Mouse (Mus musculus) olfactory bulb, adult 2 months (tissue): Measurements from ENCODE around the gene Creb3l1. TPM values are rescaled to one million over a fixed set of nuclear protein-coding genes. Genes with fewer than 3 reads are reported as not detected.

Experiments used
- H3K27ac ChIP-seq: fragments of 200-500 bp; 2 replicates; pipeline ENCODE4 v1.5.1; 2012; ENCODE audit warnings: low read depth, low read length; ENCODE audit not compliant: insufficient read depth
- H3K4me1 ChIP-seq: fragments of 200-500 bp; 2 replicates; pipeline ENCODE4 v1.6.1; 2012; ENCODE audit warnings: low read length; ENCODE audit not compliant: control insufficient read depth, insufficient read depth
- H3K4me3 ChIP-seq: fragments of 200-500 bp; 2 replicates; pipeline ENCODE4 v1.5.1; 2012; ENCODE audit warnings: mild to moderate bottlenecking, low read depth, low read length, moderate library complexity; ENCODE audit not compliant: insufficient read depth
- CTCF ChIP-seq: fragments of 200-500 bp; IDR thresholded peaks from 2 replicates; pipeline ENCODE4 v1.5.1; 2012; ENCODE audit warnings: low read depth, mild to moderate bottlenecking, low read length, moderate library complexity; ENCODE audit not compliant: insufficient read depth
- POLR2A ChIP-seq: fragments of 200-500 bp; IDR thresholded peaks from 2 replicates; pipeline ENCODE4 v1.6.1; 2012; ENCODE audit warnings: mild to moderate bottlenecking, low read depth, low read length, moderate library complexity; ENCODE audit not compliant: insufficient read depth
- whole genome bisulfite sequencing: fragments of 180-500 bp; shearing (Covaris S2); methylation state at CpG from one replicate; pipeline ENCODE4 v1.1.7; 2018; 5-methylcytosine and 5-hydroxymethylcytosine counted together
- polyA plus RNA-seq: library from polyadenylated mRNA; stranded (reverse); fragments of >200 nt; gene quantifications from 2 replicates; pipeline ENCODE4 v1.2.4, GENCODE M21; 2012; ENCODE audit warnings: low replicate concordance; ENCODE audit not compliant: missing spikeins, insufficient read depth, insufficient read length

Creb3l1 gene
- polyA plus RNA-seq, 1 experiment: not detected

GRCm38 (mm10) chr2:91947397-91948150 is 76.7 kb downstream of the Creb3l1 start:
- Histone ChIP-seq H3K27ac (peak overlapping the region; percentile 27; the same call in 1 of the 2 replicates), H3K4me3 (no peak overlapping the region; the same call in 1 of the 2 replicates), H3K4me1 (peaks cover 58% of the 10 kb centered on the region)
- WGBS: 51% methylated on average over 11 of the region's 11 CpGs
- TF ChIP-seq CTCF (no peak), POLR2A (no peak)

- TF ChIP-seq CTCF: no peak
- no peak for TF ChIP-seq POLR2A
- Histone ChIP-seq H3K27ac (no peak overlapping the region), H3K4me3 (no peak overlapping the region), H3K4me1 (peaks cover 58% of the 10 kb centered on the region)
- WGBS: 47% methylated on average over 6 of the region's 6 CpGs
Observed at GRCm38 (mm10) chr2:91946836-91947235, 77.5 kb downstream of the Creb3l1 start.

- WGBS: 88% methylated on average over 18 of the region's 18 CpGs
- peaks cover 53% of the 10 kb centered on the region for H3K4me1 ChIP-seq
- H3K27ac ChIP-seq: peak within 1 kb of the TSS; percentile 18; the same call in 1 of the 2 replicates
Observed at GRCm38 (mm10) chr2:91945483-91945882, 78.8 kb downstream of the Creb3l1 start, which contains the start of gene Gm9821. Gene Gm9821, plus strand, starts transcription at chr2:91945703.

GRCm38 (mm10) chr2:91944170-91944950 is 79.9 kb downstream of the Creb3l1 start:
- Histone ChIP-seq H3K27ac (peak overlapping the region; percentile 18; the same call in 1 of the 2 replicates), H3K4me3 (no peak overlapping the region), H3K4me1 (peaks cover 47% of the 10 kb centered on the region)
- no peak for TF ChIP-seq POLR2A
- TF ChIP-seq CTCF: peak; percentile 82
- 29% methylated on average over 13 of the region's 13 CpGs for WGBS

More at GRCm38 (mm10) chr2:91945483-91945882, 78.8 kb downstream of the Creb3l1 start, which contains the start of gene Gm9821:
- TF ChIP-seq POLR2A: no peak
- TF ChIP-seq CTCF: no peak
- H3K4me3 ChIP-seq: no peak within 1 kb of the TSS

- WGBS: 81% methylated on average over 6 of the region's 6 CpGs
- no peak overlapping the region for H3K27ac ChIP-seq
- H3K4me1 ChIP-seq: peaks cover 35% of the 10 kb centered on the region
- TF ChIP-seq POLR2A (no peak), CTCF (peak; percentile 34; the same call in 1 of the 2 replicates)
- H3K4me3 ChIP-seq: no peak overlapping the region
Observed at GRCm38 (mm10) chr2:91942356-91942755, 81.9 kb downstream of the Creb3l1 start.

GRCm38 (mm10) chr2:91939303-91939935 is 84.9 kb downstream of the Creb3l1 start:
- 80% methylated on average over 15 of the region's 15 CpGs for WGBS
- TF ChIP-seq CTCF: no peak
- TF ChIP-seq POLR2A: no peak
- Histone ChIP-seq H3K4me1 (peaks cover 38% of the 10 kb centered on the region), H3K4me3 (no peak overlapping the region), H3K27ac (0 out of 2 replicates have a peak overlapping the region, but pooled peaks have one; percentile 4)

GRCm38 (mm10) chr2:91936154-91936553 is 88.1 kb downstream of the Creb3l1 start:
- Histone ChIP-seq H3K4me3 (no peak overlapping the region), H3K4me1 (peaks cover 54% of the 10 kb centered on the region), H3K27ac (peak overlapping the region; percentile 44)
- 67% methylated on average over 7 of the region's 7 CpGs for WGBS
- TF ChIP-seq POLR2A (no peak), CTCF (no peak)

GRCm38 (mm10) chr2:91934826-91935525 is 89.3 kb downstream of the Creb3l1 start:
- Histone ChIP-seq H3K4me3 (no peak overlapping the region), H3K4me1 (peaks cover 64% of the 10 kb centered on the region), H3K27ac (no peak overlapping the region; the same call in 1 of the 2 replicates)
- no peak for TF ChIP-seq CTCF
- no peak for TF ChIP-seq POLR2A
- 82% methylated on average over 9 of the region's 9 CpGs for WGBS
